Mouse (Mus musculus): ENCODE results near the gene Cdipt.

Cdipt gene

GRCm38 (mm10) chr7:127024755-127025555 is 49.2 kb downstream of the Cdipt start:
- DNase-seq (ENCODE audit: extremely low spot score) = peak; percentile 77

DNA sequence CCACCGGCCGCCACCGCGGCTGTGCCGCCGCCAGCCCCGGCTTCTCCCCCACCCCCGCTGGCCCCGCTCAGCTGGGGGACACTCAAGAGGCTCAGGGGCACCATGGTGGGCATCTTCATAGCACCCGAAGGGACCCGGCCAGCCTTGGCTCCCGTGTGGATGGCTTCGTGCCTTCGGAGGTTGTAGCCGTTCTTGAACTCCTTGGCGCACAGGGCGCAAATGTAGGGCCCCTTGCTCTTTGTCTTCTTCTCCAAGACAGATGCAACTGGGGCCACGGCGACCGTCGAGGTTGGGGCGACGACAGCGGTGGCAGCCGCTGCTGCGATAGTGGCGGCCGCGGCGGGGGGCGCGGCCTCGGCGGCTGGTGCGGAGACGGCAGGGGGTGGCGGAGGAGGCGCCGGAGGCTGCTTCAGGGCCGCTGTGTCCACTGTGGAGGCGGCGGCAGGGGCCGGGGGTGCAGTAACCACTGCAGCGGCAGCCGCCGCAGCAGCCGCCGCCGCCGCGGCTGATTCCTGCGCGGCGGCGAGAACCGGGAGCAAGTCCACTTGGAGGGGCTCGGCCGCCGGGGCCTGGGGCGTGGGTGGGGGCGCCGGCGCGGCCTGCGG is 49.9 kb downstream of the Cdipt start:
- peak; percentile 51 for DNase-seq (ENCODE audit: extremely low spot score)

- DNase-seq (ENCODE audit: extremely low spot score) = peak; percentile 83
These were observed 50.5 kb downstream of the Cdipt start for GRCm38 (mm10) chr7:127026161-127026600.

- no peak for DNase-seq (ENCODE audit: extremely low spot score)
These were observed 50.9 kb downstream of the Cdipt start for GRCm38 (mm10) chr7:127026616-127026983.

- peak; percentile 100 for DNase-seq (ENCODE audit: extremely low spot score)
These were observed 51.4 kb downstream of the Cdipt start, which contains the start of gene Maz for GRCm38 (mm10) chr7:127026984-127027726. Gene Maz (minus strand): TSS chr7:127027037.

GRCm38 (mm10) chr7:127027885-127028284 is 52.2 kb downstream of the Cdipt start:
- DNase-seq (ENCODE audit: extremely low spot score) = no peak
